Mouse (Mus musculus): ENCODE measurements at regions not wholly inside any gene's neighbourhood (a gene's known extent, or its start where the extent isn't known, plus 50 kb on each side); places are given as distances from the start of the nearest gene placed in this dataset.

DNA sequence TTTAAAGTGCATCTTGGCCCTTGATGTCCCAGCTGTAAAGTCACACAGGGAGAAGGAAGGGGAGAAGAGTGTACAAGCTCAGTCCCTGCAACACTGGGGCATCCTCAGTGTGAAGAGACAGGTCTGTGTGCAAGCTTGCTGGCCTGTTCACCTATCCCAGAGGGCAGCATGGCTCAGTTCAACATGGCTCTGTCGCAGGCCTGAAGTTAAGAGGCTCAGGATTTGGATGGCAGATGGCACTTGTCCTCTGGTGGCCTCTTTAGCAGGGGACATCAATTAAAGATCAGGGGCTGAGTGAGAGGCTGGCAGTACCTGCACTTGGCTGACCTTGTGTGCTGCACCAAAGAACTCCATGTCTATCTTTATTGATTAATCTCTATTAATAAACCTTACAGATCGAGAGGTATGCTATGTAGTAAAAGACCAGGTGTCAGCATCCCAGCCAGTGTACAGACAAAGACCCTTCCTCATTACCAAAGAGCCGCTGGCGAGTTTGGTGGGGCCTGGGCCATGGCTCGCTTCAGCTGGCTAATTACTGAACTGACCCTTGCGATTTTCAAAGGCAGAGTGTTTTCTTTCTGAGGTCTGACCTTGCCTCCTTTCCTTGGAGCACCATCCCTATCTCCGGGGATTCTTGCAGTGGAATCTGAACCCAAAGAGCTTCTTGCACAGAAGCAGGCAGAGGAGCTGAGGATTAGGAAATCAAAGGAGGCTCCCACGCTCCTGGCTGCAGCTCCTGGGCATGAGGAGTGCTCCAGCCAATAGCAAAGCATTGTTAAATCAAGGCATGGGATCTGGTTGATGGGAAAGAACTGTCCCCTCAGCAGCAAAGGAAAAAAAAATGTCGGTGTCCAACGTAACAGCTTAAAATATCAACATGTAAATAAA is 151.5 kb upstream of the Irx1 start:
- TF ChIP-seq CTCF (IDR thresholded peaks at IDR 0.05; ENCODE audit: insufficient read depth, low read length), result no peak
- no peak for TF ChIP-seq POLR2A (IDR thresholded peaks at IDR 0.05; ENCODE audit: borderline replicate concordance, extremely low read depth, low read depth, low read length)
